Mouse (Mus musculus): Measurements from ENCODE around the gene Wwox.

The Wwox gene

DNA sequence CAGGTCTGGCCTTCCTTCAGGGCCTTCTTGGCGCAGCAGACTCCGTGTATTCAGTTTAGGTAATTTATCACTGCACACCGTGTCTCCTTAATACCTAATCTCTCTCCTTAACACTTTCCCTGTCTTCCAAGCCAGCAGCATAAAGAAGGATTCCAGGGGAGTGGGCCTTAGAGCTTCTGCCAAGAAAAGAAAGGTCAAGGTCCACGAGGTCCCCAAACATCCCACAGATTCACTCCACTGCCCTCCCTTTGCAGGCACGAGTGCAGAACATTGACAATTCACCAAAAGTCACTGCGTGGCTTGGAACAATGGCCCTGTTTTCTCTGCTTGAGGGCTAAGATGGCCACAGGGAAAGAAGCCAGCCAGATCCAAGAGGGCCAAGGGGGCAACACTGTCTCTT lies 96.7 kb downstream of the Wwox start:
- peak; percentile 27 to 42 for DNase-seq (ENCODE audit: inconsistent age in 2 of 2, low spot score in 1 of 2)

DNA sequence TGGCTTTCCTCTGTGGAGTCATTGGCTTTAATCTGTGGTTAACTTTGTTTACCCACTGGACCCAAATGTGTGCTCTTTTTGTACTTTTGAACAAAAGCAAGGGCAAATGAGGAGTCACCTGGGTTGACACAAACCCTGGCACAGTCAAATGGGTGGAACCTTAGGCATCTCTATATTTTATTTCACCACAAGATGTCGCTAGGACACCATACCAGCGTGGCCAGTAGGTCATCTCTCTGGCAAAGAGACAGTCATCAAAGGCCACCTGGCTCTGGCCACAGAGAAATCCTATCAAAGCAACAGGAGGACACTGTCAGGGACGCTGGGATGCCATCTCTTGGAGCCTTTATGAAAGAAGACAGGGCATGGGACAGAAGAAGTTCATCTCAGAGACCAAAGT lies 101.7 kb downstream of the Wwox start:
- DNase-seq (ENCODE audit: inconsistent age in 2 of 2, low spot score in 1 of 2): peak; percentile 44 to 87

DNA sequence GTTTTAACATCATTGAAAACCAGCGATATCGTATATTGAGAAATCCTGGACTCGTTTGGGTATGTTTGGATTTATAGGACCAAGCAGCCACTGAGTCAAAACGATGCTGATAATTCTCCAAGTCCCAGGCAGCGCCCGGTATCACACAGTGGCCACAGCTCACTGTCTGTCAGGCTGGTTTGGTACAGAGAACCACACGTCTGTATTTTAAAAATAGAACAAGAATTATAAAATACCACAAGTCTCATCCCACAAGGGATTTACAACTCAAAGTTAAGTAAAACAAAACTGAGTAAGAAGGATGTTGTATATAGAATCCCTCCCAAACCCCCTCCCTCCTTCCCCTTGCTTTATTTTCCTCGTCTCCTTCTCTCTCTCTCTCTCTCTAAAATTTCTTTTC lies 108.9 kb downstream of the Wwox start:
- DNase-seq (ENCODE audit: inconsistent age in 2 of 2, low spot score in 1 of 2): no peak

DNA sequence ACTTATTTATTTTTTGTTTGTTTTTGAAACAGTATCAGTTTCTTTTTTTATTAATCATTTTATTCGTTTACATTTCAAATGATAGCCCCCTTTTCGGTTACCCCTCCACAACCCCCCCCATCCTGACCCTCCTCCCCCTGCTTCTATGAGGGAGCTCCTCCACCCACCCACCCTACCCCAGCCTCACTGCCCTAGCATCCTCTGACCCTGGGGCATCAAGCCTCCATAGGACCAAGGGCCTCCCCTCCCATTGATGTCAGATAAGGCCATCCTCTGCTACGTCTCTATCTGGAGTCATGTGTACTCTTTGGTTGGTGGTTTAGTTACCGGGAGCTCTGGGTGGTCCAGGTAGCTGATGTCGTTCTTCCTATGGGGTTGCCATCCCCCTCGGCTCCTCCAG lies 109.4 kb downstream of the Wwox start:
- DNase-seq (ENCODE audit: inconsistent age in 2 of 2, low spot score in 1 of 2): no peak

DNA sequence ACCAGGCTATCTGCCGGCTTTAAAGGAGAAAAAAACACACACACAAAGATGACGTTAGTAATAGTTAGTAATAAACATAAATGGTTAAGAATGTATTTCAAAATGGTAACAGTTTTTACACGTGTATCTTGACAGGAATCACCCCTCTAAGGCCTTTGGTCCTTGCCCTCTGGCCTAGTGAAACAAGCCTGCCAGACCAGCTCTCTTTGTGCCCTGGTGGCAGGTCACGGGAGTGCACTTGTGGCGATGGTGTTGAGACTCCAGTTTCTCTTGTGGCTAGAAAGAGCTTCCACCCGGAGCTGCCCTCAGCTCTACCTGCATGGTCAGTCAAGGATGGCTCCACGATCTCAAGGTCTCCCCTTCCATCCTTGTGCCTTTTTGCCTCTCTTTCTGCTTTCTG lies 110.6 kb downstream of the Wwox start:
- DNase-seq (ENCODE audit: inconsistent age in 2 of 2, low spot score in 1 of 2): no peak

DNA sequence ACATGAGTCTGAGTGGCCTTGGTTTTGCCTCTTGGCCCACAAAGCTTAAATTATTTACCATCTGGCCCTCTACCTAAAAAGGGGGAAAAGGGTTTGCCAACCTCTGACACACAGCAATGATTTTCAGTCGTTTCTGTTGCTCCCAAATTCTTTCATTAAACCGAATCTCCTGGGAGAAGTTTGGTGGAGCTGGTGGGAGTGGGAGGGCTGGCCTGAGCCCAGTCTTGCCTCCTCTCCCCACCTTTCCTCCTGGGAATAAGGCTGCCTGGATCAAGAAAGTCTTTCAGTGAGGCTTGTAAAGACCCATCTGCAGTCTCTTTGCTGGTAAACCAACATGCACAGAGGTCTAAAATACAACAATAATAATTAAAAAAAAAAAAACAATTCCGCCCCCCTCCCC lies 113.2 kb downstream of the Wwox start:
- DNase-seq (ENCODE audit: inconsistent age in 2 of 2, low spot score in 1 of 2): no peak

DNA sequence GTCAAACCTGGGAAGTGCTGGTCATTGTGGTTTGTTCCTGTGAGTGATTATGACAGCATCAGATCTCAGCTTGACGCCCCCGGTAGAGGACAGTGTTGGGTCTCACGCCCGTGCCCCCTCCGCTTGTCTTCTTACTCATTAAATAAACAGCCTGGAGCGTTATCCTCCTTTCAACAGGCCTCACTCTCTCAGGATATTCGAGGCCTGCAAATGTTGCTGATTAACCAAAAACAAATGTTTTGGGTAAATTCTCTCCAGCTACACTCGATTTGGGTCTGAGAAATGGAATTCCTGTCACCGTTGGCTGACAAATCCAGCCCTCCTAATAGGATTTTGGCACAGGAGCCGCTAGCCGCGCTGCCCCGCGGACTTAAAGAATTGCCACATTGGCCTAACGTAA lies 115.5 kb downstream of the Wwox start:
- DNase-seq (ENCODE audit: inconsistent age in 2 of 2, low spot score in 1 of 2): no peak

DNA sequence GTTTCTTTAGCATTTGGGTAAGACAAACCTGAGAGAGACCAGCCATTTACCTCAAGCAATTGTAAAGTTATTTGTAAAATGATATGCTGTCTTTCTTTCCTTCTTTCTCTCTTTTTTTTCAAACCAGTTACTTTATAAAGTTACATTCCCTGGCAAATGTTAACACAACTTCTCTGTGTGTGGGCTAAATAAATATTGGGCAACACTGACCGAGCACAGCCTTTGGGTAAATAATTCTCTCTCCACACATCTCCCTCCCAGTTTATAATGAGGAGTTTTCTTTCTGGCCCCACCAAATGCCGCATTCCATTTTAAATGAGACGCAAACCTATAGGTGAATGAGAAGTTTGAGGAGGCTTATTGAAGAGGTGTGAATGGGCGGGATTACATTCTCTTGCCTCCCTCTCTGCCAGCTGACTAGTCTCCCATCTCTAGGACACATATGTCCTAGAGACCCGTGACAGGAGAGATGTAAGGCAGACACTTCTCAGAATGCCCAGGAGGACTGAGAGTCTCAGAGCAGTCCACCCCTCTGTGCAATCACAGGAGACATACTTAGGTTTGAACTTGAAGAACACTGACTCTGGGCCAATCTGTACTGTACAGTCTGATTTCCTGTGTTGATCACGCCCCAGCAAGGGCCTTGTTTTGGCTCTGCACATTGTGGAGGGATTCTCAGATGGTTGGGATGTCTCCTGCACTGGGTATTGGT lies 116.2 kb downstream of the Wwox start:
- no peak for DNase-seq (ENCODE audit: inconsistent age in 2 of 2, low spot score in 1 of 2)

DNA sequence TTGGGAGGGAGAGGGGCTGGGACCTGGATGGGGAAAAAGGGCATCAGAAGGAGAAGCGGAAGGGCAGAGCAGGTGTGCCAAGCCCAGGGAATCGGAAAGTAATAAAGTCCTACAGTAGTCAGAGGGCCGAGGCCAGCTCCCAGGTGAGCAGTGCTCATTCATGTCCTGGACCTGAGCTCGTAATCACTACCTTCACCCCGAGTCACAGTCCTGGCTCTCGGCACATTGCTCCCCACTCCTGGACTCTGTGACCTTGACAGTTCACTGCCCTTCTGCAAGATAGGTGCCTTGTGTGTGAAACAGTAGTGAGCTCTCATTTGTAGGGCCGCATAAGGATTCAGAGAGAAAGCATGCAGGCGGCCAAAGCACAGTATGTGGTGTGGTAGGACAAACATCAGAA lies 121.7 kb downstream of the Wwox start:
- no peak for DNase-seq (ENCODE audit: inconsistent age in 2 of 2, low spot score in 1 of 2)

DNA sequence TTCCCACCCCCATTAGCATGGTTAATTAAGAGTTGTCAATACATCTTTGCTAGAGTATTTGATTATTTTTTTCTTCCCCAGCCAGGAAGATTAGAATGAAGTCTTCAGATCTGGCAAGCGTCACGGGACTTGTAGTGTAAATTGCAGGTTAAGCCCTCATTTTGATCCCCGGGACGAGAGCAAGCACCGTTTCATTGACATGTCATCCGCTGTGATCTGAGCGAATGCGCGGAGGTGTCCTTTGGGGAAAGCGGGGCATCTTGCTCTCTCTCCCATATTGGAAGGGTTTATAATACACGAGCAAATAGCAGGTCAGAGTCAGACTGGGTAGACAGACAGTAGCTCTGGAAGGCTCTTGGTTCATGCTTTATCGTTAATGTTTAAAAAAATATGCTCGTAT lies 123.0 kb downstream of the Wwox start:
- DNase-seq (ENCODE audit: inconsistent age in 2 of 2, low spot score in 1 of 2): no peak

DNA sequence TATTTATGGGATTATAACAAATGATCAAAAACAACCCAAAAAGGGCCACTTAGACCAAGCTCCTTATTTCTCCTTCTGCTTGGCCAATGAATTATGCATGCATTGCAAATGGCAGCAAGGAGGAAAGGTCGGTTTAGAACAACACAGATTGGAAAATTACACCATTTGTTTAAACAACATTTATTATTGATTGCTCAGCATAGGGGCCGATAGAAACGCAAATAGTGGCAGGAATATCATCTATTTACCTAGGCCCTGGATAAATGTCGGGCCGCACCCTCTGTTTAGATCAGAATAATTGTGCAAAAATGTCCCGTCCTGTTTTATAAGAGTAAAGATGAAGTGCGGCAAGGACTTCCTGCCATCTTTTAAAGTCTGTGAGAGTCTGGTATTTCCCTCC lies 123.9 kb downstream of the Wwox start:
- DNase-seq (ENCODE audit: inconsistent age in 2 of 2, low spot score in 1 of 2): no peak

DNA sequence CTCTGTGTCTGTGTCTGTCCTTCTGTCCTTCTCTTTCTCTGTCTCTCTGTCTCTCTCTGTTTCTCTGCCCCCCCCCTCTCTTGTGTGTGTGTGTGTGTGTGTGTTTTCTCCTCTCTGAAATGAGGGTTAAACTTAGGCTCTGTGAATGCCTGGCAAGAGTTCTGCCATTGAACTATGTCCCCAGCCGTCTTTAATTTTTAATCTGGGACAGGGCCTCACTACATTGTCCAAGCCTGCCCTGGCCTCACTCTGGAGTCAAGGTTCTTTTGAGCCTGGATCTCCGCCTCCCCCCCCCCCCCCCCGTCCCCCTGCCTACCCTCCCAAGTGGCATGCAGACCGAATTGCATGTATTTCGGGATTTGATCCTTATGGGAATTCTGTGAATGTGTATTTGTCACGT lies 124.6 kb downstream of the Wwox start:
- DNase-seq (ENCODE audit: inconsistent age in 2 of 2, low spot score in 1 of 2): no peak

DNA sequence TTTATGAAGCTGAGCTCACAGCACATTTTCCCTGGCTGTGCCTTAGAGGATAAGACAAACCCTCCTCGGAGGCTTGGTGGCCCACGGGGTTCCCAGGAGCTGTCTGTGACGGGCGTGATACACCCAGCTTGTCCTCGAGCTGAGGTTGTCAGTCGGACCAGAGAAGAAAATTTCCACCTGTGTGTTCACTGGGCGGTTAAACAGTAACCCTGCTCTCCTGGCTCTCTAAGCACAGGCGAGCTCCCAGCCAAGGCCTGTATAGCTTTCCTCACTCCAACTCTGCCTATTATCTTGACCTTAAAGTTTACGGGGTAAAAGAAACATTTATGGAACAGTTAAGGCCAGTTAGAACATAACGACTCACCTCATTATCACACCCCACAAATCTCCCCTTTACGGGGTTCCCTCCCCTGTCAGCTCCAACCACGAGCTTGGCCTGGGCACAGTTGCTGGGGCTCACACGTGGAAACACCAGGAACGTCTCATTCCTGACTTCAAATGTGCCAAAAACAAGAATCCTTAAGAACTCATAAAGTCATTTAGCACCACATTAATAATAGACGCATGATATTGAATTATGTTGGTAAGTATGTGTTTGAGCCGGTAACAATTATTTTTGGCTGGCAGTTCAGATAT lies 129.2 kb downstream of the Wwox start:
- DNase-seq (ENCODE audit: inconsistent age in 2 of 2, low spot score in 1 of 2): no peak

DNA sequence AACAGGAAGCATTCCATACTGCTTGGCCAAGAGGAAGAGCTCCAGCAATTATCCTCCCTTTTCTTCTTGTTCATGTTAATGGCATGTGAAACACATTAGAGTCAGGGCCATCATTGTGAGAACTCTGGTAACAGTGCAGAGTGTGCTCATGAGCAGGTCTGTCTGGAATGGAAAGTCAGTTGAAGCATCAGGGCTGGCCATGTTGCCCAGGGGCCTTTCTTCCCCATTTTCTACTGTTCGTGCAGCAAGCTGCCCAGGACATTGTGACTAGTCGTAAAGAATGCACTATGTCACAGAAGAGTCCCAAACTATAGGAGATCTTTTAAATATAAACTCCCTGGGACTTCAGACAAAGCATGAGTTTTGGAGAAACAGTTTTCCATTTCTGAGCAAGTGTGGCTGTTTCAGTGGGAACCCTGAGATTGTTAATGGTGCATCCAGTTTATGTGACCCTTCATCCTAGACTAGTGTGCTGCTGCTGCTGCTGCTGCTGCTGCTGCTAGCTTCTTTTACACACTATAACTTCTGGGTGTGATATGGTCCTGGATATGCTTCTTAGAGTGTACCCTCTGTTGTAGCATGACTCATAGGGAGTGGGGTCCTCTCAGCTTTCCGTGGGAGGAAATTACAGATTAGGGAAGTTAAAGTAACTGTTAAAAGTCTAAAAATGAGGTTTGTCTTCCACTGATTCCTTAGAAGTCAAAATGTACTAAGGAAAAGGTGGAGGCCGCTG lies 133.7 kb downstream of the Wwox start:
- no peak for DNase-seq (ENCODE audit: inconsistent age in 2 of 2, low spot score in 1 of 2)

DNA sequence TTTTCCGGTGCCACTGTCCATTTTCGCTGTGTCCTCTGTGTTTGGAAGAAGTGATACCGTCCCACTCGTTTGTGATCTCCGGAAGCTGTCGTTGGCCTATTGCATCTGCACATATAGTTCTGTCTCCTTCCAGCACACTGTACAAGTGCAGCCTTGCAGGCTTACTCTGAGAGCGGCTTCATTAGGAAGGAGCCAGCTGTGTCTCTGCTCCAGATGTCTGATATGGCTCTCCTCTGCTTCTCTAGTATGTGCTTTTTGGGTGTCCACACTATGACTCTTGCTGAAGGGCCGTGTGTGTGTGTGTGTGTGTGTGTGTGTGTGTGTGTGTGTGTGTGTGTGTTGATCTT lies 134.3 kb downstream of the Wwox start:
- no peak for DNase-seq (ENCODE audit: inconsistent age in 2 of 2, low spot score in 1 of 2)

DNA sequence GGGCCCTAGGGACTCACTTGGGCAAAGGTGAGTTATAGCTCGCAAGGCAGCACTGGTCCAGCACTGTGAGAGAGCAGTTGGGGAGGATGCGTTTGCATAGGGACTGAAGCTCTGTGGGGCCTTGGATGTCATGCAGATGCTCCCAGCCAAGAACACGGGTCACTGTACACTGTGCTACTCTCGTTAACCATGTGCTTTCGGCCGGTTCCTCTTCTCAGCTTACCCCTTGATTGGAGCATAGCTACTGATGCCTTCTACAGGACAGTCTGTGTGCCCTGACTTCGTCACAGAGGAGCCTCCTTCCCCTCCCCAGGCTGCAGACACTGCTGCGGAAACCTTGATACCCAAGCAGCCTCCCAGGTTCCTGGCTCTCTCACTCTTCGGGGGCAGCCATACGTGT lies 139.8 kb downstream of the Wwox start:
- no peak for DNase-seq (ENCODE audit: inconsistent age in 2 of 2, low spot score in 1 of 2)

DNA sequence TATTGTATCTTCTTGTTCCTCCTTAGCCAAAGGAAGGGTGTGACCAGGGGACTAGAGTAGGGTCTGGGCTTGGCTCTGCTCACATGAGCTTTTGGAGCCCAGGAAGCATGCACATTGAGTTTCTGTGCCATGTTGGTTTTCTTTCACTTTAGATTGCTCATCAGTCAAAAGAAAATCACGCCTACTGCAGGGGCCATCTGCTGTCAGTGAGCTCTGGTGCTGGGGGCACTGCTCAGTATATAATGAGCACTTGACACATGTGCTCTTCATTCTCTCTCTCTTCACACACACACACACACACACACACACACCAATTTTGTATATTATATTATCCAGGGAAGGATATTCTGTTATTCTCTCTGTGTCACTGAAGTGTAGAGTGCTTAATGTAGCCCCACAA lies 141.2 kb downstream of the Wwox start:
- DNase-seq (ENCODE audit: inconsistent age in 2 of 2, low spot score in 1 of 2): no peak

DNA sequence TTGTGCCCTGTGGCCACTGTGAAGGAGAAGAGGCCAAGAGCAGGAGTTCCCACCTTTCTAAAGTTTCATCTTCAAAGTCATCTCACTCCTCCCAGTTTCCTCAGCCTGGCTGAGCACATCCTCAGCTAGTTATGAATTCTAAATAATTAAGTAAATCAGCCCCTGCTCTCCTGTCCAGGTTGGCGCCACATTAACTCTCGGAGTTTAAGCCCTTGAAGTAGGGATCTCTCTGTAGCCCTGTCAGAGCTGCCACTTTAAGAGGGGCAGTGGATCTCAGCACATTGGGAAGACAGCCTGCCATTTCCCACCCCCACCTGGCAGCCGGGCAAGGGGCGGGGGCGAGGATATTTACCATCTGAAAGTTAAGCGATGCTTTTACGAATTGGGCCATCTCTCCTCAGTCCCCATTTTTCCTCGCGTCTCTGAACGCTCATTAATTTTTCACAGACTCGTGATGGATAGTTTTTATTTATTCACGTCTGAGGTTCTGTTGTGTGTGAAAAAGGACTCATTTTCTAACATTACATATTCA lies 150.9 kb downstream of the Wwox start:
- DNase-seq (ENCODE audit: inconsistent age in 2 of 2, low spot score in 1 of 2): no peak

DNA sequence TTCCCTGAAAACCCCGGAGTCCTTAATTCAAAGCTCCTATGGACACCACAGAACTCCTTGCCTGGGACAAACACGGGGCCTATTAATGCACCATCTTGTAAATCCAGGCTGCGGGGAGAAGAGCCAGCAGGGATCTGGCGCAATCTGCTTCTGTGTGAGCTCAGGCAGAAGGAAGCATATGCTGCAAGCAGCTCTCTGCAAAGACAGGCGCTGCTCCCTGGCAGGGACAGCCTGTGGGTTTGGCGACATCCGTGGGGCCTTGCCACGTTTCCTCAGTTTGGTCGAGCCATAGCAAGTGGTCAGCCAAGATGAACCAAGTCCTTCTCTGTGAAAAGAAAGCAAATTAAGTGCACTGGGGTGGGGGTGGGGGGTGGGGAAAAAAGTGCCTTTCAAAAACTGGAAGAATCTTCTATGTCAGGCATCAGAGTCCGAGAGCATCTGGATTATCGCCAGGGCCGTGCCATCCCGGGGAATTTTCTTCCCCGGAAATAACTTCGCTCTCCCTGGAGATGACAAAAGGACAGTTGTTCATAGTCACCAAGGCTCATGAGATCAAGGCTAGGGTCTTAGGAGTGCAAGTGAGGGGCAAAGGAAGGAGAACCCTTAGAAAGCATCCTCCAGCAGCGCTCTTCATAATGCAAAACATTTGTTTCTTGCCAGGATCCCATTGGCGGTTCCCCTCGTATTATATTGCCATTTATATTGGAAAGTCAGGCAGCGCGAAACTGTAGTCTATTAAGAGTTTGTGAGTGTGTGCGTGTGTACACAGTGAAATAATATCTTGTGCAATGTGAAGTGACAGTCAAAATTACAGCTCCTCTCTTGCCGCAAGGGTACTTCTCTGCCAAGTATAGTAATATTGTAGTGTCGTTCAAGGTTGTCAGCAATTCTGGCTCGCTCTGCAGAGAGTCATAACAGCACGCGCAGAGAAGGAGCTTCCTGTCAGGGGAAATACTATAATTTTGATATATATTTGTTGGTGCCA lies 152.1 kb downstream of the Wwox start:
- peak; percentile 27 to 79 for DNase-seq (ENCODE audit: inconsistent age in 2 of 2, low spot score in 1 of 2)

DNA sequence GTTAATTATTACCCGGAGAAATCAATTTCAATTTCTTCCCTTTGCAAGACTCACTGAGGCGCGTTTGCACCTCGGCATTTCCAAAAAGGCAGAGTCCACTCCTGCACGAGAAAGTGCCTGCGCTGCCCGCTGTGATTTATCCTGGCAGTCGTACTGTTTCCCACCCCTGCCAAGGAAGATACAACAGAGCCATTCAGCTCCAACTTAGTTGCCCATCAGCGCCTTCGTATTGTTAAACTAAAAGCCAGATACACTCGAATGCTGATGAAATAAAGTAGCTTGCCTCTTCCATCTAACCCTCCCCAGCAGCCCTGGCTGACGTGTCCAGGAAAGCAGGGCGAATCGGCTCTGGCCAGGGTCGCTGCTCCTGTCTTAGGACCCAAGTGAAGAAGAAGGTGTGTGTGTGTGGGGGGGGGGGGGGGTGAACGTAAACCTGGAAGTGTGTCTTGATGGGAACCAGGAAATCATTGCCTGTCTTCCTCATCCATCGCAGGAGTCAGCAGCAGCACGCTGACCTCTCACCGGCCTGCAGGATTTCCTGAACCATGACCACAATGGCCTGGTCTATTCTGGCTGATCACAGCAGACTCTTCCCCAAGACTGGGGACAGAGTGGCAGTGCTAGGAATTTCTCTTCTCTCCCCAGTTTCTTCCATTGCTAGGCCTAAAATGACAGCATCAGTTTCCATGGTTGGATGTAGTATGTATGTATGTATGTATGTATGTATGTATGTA lies 154.1 kb downstream of the Wwox start:
- no peak for DNase-seq (ENCODE audit: inconsistent age in 2 of 2, low spot score in 1 of 2)

Data from adrenal gland, adult (tissue).